Mouse (Mus musculus) stomach, embryonic 14.5 days (tissue): ENCODE measurements around the gene Pbx1. TPM values are rescaled to one million over a fixed set of nuclear protein-coding genes. Genes with fewer than 3 reads are reported as not detected.

Source experiments
- ATAC-seq: fragments of 200-750 bp; cut with Nextera tagmentation; 2 replicates; pipeline ENCODE4 v1.8.0; 2017; ENCODE audit warnings: low read depth, moderate TSS enrichment; ENCODE audit not compliant: insufficient number of reproducible peaks, insufficient read depth, low FRiP score
- H3K27ac ChIP-seq: fragments of 300-500 bp; sonication (generic); 2 replicates; pipeline ENCODE4 v1.5.1; 2014; ENCODE audit warnings: mild to moderate bottlenecking, low read length, moderate library complexity, mixed read lengths
- H3K27me3 ChIP-seq: fragments of 300-500 bp; sonication (generic); 2 replicates; pipeline ENCODE4 v1.6.1; 2014; ENCODE audit warnings: low read length, control low read depth, mixed read lengths; ENCODE audit not compliant: control insufficient read depth, insufficient read depth
- H3K36me3 ChIP-seq: fragments of 300-500 bp; sonication (generic); 2 replicates; pipeline ENCODE4 v1.6.1; 2014; ENCODE audit warnings: mild to moderate bottlenecking, control low read depth, low read length, moderate library complexity, mixed read lengths; ENCODE audit not compliant: control insufficient read depth, insufficient read depth
- H3K4me1 ChIP-seq: fragments of 300-500 bp; sonication (generic); 2 replicates; pipeline ENCODE4 v1.6.1; 2014; ENCODE audit warnings: low read length, control low read depth, mixed read lengths; ENCODE audit not compliant: control insufficient read depth, insufficient read depth
- H3K4me2 ChIP-seq: fragments of 300-500 bp; sonication (generic); replicated peaks from 2 replicates; pipeline ENCODE4 v1.6.1; 2014; ENCODE audit warnings: low read depth, low read length, control low read depth
- H3K4me3 ChIP-seq: fragments of 300-500 bp; sonication (generic); 2 replicates; pipeline ENCODE4 v1.5.1; 2014; ENCODE audit warnings: low read depth, low read length, control low read depth
- H3K9ac ChIP-seq: fragments of 300-500 bp; sonication (generic); replicated peaks from 2 replicates; pipeline ENCODE4 v1.6.1; 2014; ENCODE audit warnings: low read depth, mild to moderate bottlenecking, control low read depth, low read length, moderate library complexity, mixed read lengths
- H3K9me3 ChIP-seq: fragments of 300-500 bp; sonication (generic); 2 replicates; pipeline ENCODE4 v1.6.1; 2016; ENCODE audit warnings: low read depth, low read length, control low read depth; ENCODE audit not compliant: control insufficient read depth
- WGBS: fragments of 180-500 bp; shearing (Covaris S2); extraction: QIAGEN DNeasy Blood & Tissue Kit; methylation state at CpG from one replicate; pipeline ENCODE4 v1.1.7; 2014; 5-methylcytosine and 5-hydroxymethylcytosine counted together
- polyA plus RNA-seq: library from polyadenylated mRNA; unstranded; fragments of >200 nt; fragmentation: Nextera tagmentation; extraction: Ambion mirVana; gene quantifications from 2 replicates; pipeline ENCODE4 v1.2.1, GENCODE M21; 2014

The Pbx1 gene
- polyA plus RNA-seq, 1 experiment from 2014 or later: 64.1 TPM

- 45% methylated on average over 7 of the region's 7 CpGs for WGBS
- Histone ChIP-seq H3K9ac (no peak overlapping the region), H3K9me3 (no peaks in the 10 kb centered on the region), H3K4me1 (peaks cover 18% of the 10 kb centered on the region), H3K4me3 (no peak overlapping the region), H3K27ac (no peak overlapping the region), H3K36me3 (peaks cover 4% of the 10 kb centered on the region; the same call in 1 of the 2 replicates), H3K4me2 (no peak overlapping the region), H3K27me3 (no peaks in the 10 kb centered on the region)
- ATAC-seq: no peak
These were observed 107.6 kb downstream of the Pbx1 start for GRCm38 (mm10) chr1:168324306-168325085.

GRCm38 (mm10) chr1:168323436-168324108 lies 108.5 kb downstream of the Pbx1 start:
- Histone ChIP-seq H3K4me1 (peaks cover 26% of the 10 kb centered on the region), H3K9me3 (no peaks in the 10 kb centered on the region), H3K4me2 (no peak overlapping the region), H3K27ac (no peak overlapping the region), H3K9ac (no peak overlapping the region), H3K4me3 (no peak overlapping the region), H3K36me3 (peaks cover 4% of the 10 kb centered on the region; the same call in 1 of the 2 replicates), H3K27me3 (no peaks in the 10 kb centered on the region)
- 65% methylated on average over 12 of the region's 12 CpGs for WGBS
- ATAC-seq: no peak

GRCm38 (mm10) chr1:168322892-168323291 lies 109.2 kb downstream of the Pbx1 start:
- H3K27me3 ChIP-seq: no peaks in the 10 kb centered on the region
- H3K4me2 ChIP-seq: no peak overlapping the region
- WGBS: 100% methylated on average over 1 of the region's 1 CpGs
- ATAC-seq: no peak
- H3K4me3 ChIP-seq: no peak overlapping the region
- H3K9ac ChIP-seq: no peak overlapping the region
- no peak overlapping the region for H3K27ac ChIP-seq
- no peaks in the 10 kb centered on the region for H3K9me3 ChIP-seq
- peaks cover 26% of the 10 kb centered on the region for H3K4me1 ChIP-seq
- no peaks in the 10 kb centered on the region; the same call in 1 of the 2 replicates for H3K36me3 ChIP-seq

GRCm38 (mm10) chr1:168319695-168320094 lies 112.4 kb downstream of the Pbx1 start:
- Histone ChIP-seq H3K36me3 (no peaks in the 10 kb centered on the region; the same call in 1 of the 2 replicates), H3K27ac (no peak overlapping the region), H3K4me3 (no peak overlapping the region), H3K9ac (no peak overlapping the region), H3K4me2 (no peak overlapping the region), H3K27me3 (no peaks in the 10 kb centered on the region), H3K4me1 (peaks cover 19% of the 10 kb centered on the region), H3K9me3 (no peaks in the 10 kb centered on the region)
- no peak for ATAC-seq
- 60% methylated on average over 5 of the region's 5 CpGs for WGBS

- no peak overlapping the region for H3K4me2 ChIP-seq
- H3K9ac ChIP-seq: no peak overlapping the region
- no peaks in the 10 kb centered on the region; the same call in 1 of the 2 replicates for H3K36me3 ChIP-seq
- peaks cover 19% of the 10 kb centered on the region for H3K4me1 ChIP-seq
- ATAC-seq: no peak
- H3K9me3 ChIP-seq: no peaks in the 10 kb centered on the region
- WGBS: 43% methylated on average over 13 of the region's 13 CpGs
- H3K27me3 ChIP-seq: no peaks in the 10 kb centered on the region
- H3K27ac ChIP-seq: no peak overlapping the region
- no peak overlapping the region for H3K4me3 ChIP-seq
These were observed 113.1 kb downstream of the Pbx1 start for GRCm38 (mm10) chr1:168318899-168319469.

GRCm38 (mm10) chr1:168313772-168314171 lies 118.3 kb downstream of the Pbx1 start:
- Histone ChIP-seq H3K9ac (no peak overlapping the region), H3K9me3 (no peaks in the 10 kb centered on the region), H3K4me3 (no peak overlapping the region), H3K4me1 (peaks cover 5% of the 10 kb centered on the region; the same call in 1 of the 2 replicates), H3K36me3 (no peaks in the 10 kb centered on the region), H3K4me2 (no peak overlapping the region), H3K27me3 (no peaks in the 10 kb centered on the region), H3K27ac (no peak overlapping the region)
- ATAC-seq: no peak

GRCm38 (mm10) chr1:168312710-168313447 lies 119.2 kb downstream of the Pbx1 start:
- no peak overlapping the region for H3K4me3 ChIP-seq
- 84% methylated on average over 7 of the region's 7 CpGs for WGBS
- H3K27ac ChIP-seq: no peak overlapping the region
- no peaks in the 10 kb centered on the region for H3K36me3 ChIP-seq
- peak; percentile 89; the same call in 1 of the 2 replicates for ATAC-seq
- no peaks in the 10 kb centered on the region for H3K9me3 ChIP-seq
- H3K9ac ChIP-seq: no peak overlapping the region
- H3K4me1 ChIP-seq: peaks cover 13% of the 10 kb centered on the region; the same call in 1 of the 2 replicates
- H3K4me2 ChIP-seq: no peak overlapping the region
- H3K27me3 ChIP-seq: no peaks in the 10 kb centered on the region

- no peak overlapping the region for H3K4me2 ChIP-seq
- 68% methylated on average over 8 of the region's 8 CpGs for WGBS
- H3K27me3 ChIP-seq: no peaks in the 10 kb centered on the region
- no peak overlapping the region for H3K9ac ChIP-seq
- ATAC-seq: no peak
- H3K4me3 ChIP-seq: no peak overlapping the region
- H3K9me3 ChIP-seq: no peaks in the 10 kb centered on the region
- peaks cover 15% of the 10 kb centered on the region; the same call in 1 of the 2 replicates for H3K4me1 ChIP-seq
- no peak overlapping the region for H3K27ac ChIP-seq
- no peaks in the 10 kb centered on the region for H3K36me3 ChIP-seq
These were observed 123.0 kb downstream of the Pbx1 start for GRCm38 (mm10) chr1:168309101-168309521.
